Mouse (Mus musculus) embryonic facial prominence, embryonic 14.5 days (tissue): ENCODE data around the gene Papln. TPM values are rescaled to one million over a fixed set of nuclear protein-coding genes. Genes with fewer than 3 reads are reported as not detected.

Source experiments
- ATAC-seq: fragments of 200-750 bp; cut with Nextera tagmentation; 2 replicates; pipeline ENCODE4 v1.8.0; 2017; ENCODE audit warnings: low read depth, moderate number of reproducible peaks, moderate TSS enrichment
- DNase-seq: peaks from one replicate; pipeline ENCODE4 v3.0.0-alpha.2; 2015; ENCODE audit warnings: low spot score
- H3K27ac ChIP-seq: fragments of 300-500 bp; sonication (generic); replicated peaks from 2 replicates; pipeline ENCODE4 v1.5.1; 2014; ENCODE audit warnings: low read depth, mild to moderate bottlenecking, low read length, moderate library complexity
- H3K27me3 ChIP-seq: fragments of 300-500 bp; sonication (generic); replicated peaks from 2 replicates; pipeline ENCODE4 v1.6.1; 2014; ENCODE audit warnings: low read length; ENCODE audit not compliant: control insufficient read depth, insufficient read depth
- H3K36me3 ChIP-seq: fragments of 300-500 bp; sonication (generic); 2 replicates; pipeline ENCODE4 v1.6.1; 2014; ENCODE audit warnings: low read length, mixed read lengths; ENCODE audit not compliant: control insufficient read depth, insufficient read depth
- H3K4me1 ChIP-seq: fragments of 300-500 bp; sonication (generic); 2 replicates; pipeline ENCODE4 v1.6.1; 2014; ENCODE audit warnings: antibody characterized with exemption, low read length; ENCODE audit not compliant: control insufficient read depth, insufficient read depth
- H3K4me2 ChIP-seq: fragments of 300-500 bp; sonication (generic); 2 replicates; pipeline ENCODE4 v1.6.1; 2014; ENCODE audit warnings: low read depth, mild to moderate bottlenecking, low read length, moderate library complexity, mixed read lengths
- H3K4me3 ChIP-seq: fragments of 300-500 bp; sonication (generic); 2 replicates; pipeline ENCODE4 v1.5.1; 2014; ENCODE audit warnings: low read depth, mild to moderate bottlenecking, low read length
- H3K9ac ChIP-seq: fragments of 300-500 bp; sonication (generic); 2 replicates; pipeline ENCODE4 v1.6.1; 2014; ENCODE audit warnings: low read depth, mild to moderate bottlenecking, low read length, moderate library complexity, mixed read lengths
- H3K9me3 ChIP-seq: fragments of 300-500 bp; sonication (generic); 2 replicates; pipeline ENCODE4 v1.6.1; 2016; ENCODE audit warnings: low read length; ENCODE audit not compliant: control insufficient read depth
- WGBS: fragments of 180-500 bp; shearing (Covaris S2); extraction: QIAGEN DNeasy Blood & Tissue Kit; methylation state at CpG from one replicate; pipeline ENCODE4 v1.1.7; 2014; 5-methylcytosine and 5-hydroxymethylcytosine counted together
- polyA plus RNA-seq: library from polyadenylated mRNA; unstranded; fragments of >200 nt; fragmentation: Nextera tagmentation; extraction: Ambion mirVana; gene quantifications from 2 replicates; pipeline ENCODE4 v1.2.1, GENCODE M21; 2014

The Papln gene
- polyA plus RNA-seq, 1 experiment from 2014 or later: 2.6 TPM

- no peaks in the 10 kb centered on the region for H3K27me3 ChIP-seq
- DNase-seq: no peak
- no peak overlapping the region for H3K4me2 ChIP-seq
- H3K36me3 ChIP-seq: no peaks in the 10 kb centered on the region
- H3K9me3 ChIP-seq: no peaks in the 10 kb centered on the region
- H3K4me3 ChIP-seq: no peak overlapping the region
- WGBS: 86% methylated on average over 2 of the region's 2 CpGs
- H3K27ac ChIP-seq: no peak overlapping the region
- ATAC-seq: no peak
- H3K4me1 ChIP-seq: peaks cover 22% of the 10 kb centered on the region
- H3K9ac ChIP-seq: no peak overlapping the region
Measured at GRCm38 (mm10) chr12:83760201-83760600, 3.2 kb upstream of the Papln start.

- H3K27me3 ChIP-seq: no peaks in the 10 kb centered on the region
- H3K9ac ChIP-seq: no peak overlapping the region
- DNase-seq: peak; percentile 34
- no peak overlapping the region for H3K4me3 ChIP-seq
- WGBS: 24% methylated on average over 4 of the region's 4 CpGs
- H3K36me3 ChIP-seq: no peaks in the 10 kb centered on the region
- no peaks in the 10 kb centered on the region for H3K9me3 ChIP-seq
- peak; percentile 23 for ATAC-seq
- no peak overlapping the region for H3K4me2 ChIP-seq
- peaks cover 29% of the 10 kb centered on the region for H3K4me1 ChIP-seq
- H3K27ac ChIP-seq: 0 out of 2 replicates have a peak overlapping the region, but pooled peaks have one; percentile 16
Measured at GRCm38 (mm10) chr12:83762706-83763105, 728 bp upstream of the Papln start.

- DNase-seq (no peak), ATAC-seq (no peak)
- Histone ChIP-seq H3K4me1 (peaks cover 35% of the 10 kb centered on the region), H3K36me3 (no peaks in the 10 kb centered on the region), H3K4me3 (peak overlapping the region; percentile 38), H3K9me3 (no peaks in the 10 kb centered on the region), H3K27ac (no peak overlapping the region), H3K27me3 (no peaks in the 10 kb centered on the region), H3K9ac (peak overlapping the region; percentile 58), H3K4me2 (peak overlapping the region; percentile 72)
- 2% methylated on average over 11 of the region's 14 CpGs for WGBS
Measured at GRCm38 (mm10) chr12:83764044-83764365, 571 bp downstream of the Papln start.

- WGBS: 66% methylated on average over 10 of the region's 10 CpGs
- Histone ChIP-seq H3K4me1 (peaks cover 40% of the 10 kb centered on the region), H3K27me3 (no peaks in the 10 kb centered on the region), H3K27ac (no peak overlapping the region), H3K36me3 (no peaks in the 10 kb centered on the region), H3K9me3 (no peaks in the 10 kb centered on the region), H3K9ac (no peak overlapping the region), H3K4me2 (peak overlapping the region; percentile 72), H3K4me3 (peak overlapping the region; percentile 38)
- DNase-seq: peak; percentile 40
- no peak for ATAC-seq
Measured at GRCm38 (mm10) chr12:83764519-83764918, 1.1 kb downstream of the Papln start.

GRCm38 (mm10) chr12:83765965-83766603 lies 2.6 kb downstream of the Papln start:
- no peak overlapping the region for H3K4me2 ChIP-seq
- DNase-seq: peak; percentile 57

GRCm38 (mm10) chr12:83767833-83768232 lies 4.4 kb downstream of the Papln start:
- H3K4me2 ChIP-seq: no peak overlapping the region
- DNase-seq: peak; percentile 56
- WGBS: 64% methylated on average over 9 of the region's 9 CpGs

More at GRCm38 (mm10) chr12:83765965-83766603, 2.6 kb downstream of the Papln start:
- no peaks in the 10 kb centered on the region for H3K27me3 ChIP-seq
- no peaks in the 10 kb centered on the region for H3K36me3 ChIP-seq
- peak; percentile 1; the same call in 1 of the 2 replicates for ATAC-seq
- H3K9ac ChIP-seq: no peak overlapping the region
- peaks cover 54% of the 10 kb centered on the region for H3K4me1 ChIP-seq
- WGBS: 54% methylated on average over 13 of the region's 13 CpGs
- no peak overlapping the region for H3K27ac ChIP-seq
- no peaks in the 10 kb centered on the region for H3K9me3 ChIP-seq
- no peak overlapping the region for H3K4me3 ChIP-seq

GRCm38 (mm10) chr12:83768235-83768899 lies 4.9 kb downstream of the Papln start:
- DNase-seq: peak; percentile 47
- Histone ChIP-seq H3K27me3 (no peaks in the 10 kb centered on the region), H3K9ac (no peak overlapping the region), H3K36me3 (no peaks in the 10 kb centered on the region), H3K4me2 (no peak overlapping the region), H3K9me3 (no peaks in the 10 kb centered on the region), H3K27ac (no peak overlapping the region), H3K4me1 (peaks cover 41% of the 10 kb centered on the region), H3K4me3 (no peak overlapping the region)
- no peak for ATAC-seq
- WGBS: 71% methylated on average over 14 of the region's 14 CpGs

More at GRCm38 (mm10) chr12:83767833-83768232, 4.4 kb downstream of the Papln start:
- no peaks in the 10 kb centered on the region for H3K36me3 ChIP-seq
- H3K27ac ChIP-seq: no peak overlapping the region
- H3K9ac ChIP-seq: no peak overlapping the region
- H3K4me1 ChIP-seq: peaks cover 47% of the 10 kb centered on the region
- ATAC-seq: peak; percentile 24
- no peak overlapping the region for H3K4me3 ChIP-seq
- H3K27me3 ChIP-seq: no peaks in the 10 kb centered on the region
- no peaks in the 10 kb centered on the region for H3K9me3 ChIP-seq

GRCm38 (mm10) chr12:83770418-83771256 lies 7.2 kb downstream of the Papln start:
- WGBS: 4% methylated on average over 25 of the region's 25 CpGs
- no peak overlapping the region for H3K9ac ChIP-seq
- ATAC-seq: peak; percentile 21
- H3K4me2 ChIP-seq: peak overlapping the region; percentile 36
- no peak overlapping the region for H3K4me3 ChIP-seq
- no peaks in the 10 kb centered on the region for H3K27me3 ChIP-seq
- H3K9me3 ChIP-seq: no peaks in the 10 kb centered on the region
- no peaks in the 10 kb centered on the region for H3K36me3 ChIP-seq
- peak; percentile 85 for DNase-seq
- peaks cover 32% of the 10 kb centered on the region for H3K4me1 ChIP-seq
- H3K27ac ChIP-seq: no peak overlapping the region
